Mouse (Mus musculus): ENCODE results near the gene Cfap97.

DNA sequence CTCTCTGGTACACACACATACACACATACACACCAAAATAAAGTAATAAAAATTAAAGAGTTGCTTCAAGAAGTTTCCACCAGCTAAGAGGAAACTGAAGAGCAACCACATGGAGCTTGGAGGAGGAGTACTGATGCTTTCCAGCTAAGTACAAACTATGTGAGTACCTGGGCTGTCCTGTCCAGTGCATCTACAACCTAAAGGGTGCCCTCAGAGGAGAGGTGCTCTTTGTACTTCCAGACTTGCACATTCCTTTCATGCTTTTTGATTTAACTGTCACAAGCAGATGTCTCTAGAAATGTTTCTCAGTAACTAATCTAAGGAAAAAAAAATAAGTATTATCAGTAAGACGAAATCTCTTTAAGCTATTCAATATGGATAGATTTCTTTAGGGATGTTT is 14.2 kb upstream of the Cfap97 start:
- TF ChIP-seq CTCF (IDR thresholded peaks at IDR 0.05; ENCODE audit: low read depth, low read length) (no peak), POLR2A (IDR thresholded peaks at IDR 0.05; ENCODE audit: extremely low read depth, insufficient read depth, low read length) (no peak)

All from liver, adult 2 months (tissue).